Mouse (Mus musculus): Measurements from ENCODE around the gene Trpv1. TPM values are rescaled to one million over a fixed set of nuclear protein-coding genes. Genes with fewer than 3 reads are reported as not detected.
A peak's percentile ranks its signal among the peaks of the same experiment; 100 is the strongest.

Trpv1 gene
- total RNA-seq, 2 experiments from 2014 or later = not detected

- DNase-seq (ENCODE audit: low spot score in 2 of 2) = no peak
Measured at GRCm38 (mm10) chr11:73232513-73232912, 1.6 kb upstream of the Trpv1 start.

- DNase-seq (ENCODE audit: low spot score in 2 of 2) = no peak
Measured at GRCm38 (mm10) chr11:73235990-73236701, 2.1 kb downstream of the Trpv1 start.

- DNase-seq (ENCODE audit: low spot score in 2 of 2) = no peak
Measured at GRCm38 (mm10) chr11:73236731-73237130, 2.6 kb downstream of the Trpv1 start.

DNA sequence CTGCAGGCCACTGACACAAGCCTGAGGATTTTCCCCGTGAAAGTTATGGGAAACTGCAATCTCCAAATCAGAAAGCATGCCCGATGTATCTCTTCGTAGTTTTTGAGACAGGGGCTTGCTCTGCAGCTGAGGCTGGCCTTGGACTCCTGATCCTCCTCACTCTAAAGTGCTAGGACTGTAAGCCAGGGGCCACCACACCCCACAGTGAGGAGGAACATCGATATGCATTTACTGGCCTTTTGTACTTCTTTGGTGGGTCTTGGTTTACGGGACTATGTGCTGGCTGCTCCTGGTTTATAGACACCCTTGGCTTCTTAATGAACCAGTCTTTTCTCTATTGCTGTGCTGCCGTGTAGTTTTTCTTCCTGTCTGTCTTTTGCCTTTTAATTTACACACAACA, 8.1 kb downstream of the Trpv1 start:
- DNase-seq (ENCODE audit: low spot score in 2 of 2) = no peak

GRCm38 (mm10) chr11:73242777-73243176, 8.7 kb downstream of the Trpv1 start:
- DNase-seq (ENCODE audit: low spot score in 2 of 2) = no peak

DNA sequence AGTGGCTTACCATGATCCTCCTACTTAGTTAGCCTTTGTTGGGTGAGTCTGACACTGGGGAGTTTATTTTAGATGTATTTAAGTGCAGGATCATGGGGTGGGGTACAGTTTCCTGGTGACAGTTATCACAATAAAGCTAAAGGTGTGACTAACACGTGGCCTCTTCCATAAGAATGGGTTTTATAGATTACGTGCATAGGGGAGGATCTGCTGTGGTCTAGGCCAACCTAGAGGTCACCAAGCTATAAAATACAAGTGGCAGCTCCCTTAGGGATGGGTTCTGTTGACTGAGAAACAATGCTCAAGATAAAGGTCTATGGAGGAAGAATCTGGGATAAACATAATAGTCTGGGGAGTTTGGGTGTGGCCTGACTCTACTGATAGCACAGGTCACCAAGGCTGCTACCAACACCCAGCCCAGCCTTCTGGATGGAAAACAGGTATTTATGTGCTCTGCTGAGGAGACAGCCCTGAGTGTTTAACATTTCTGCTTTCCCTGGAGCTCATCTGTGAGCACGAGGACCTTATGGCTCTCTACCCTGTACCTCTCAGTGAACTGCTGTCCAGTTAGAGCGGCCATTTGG, 23.4 kb downstream of the Trpv1 start:
- DNase-seq (ENCODE audit: low spot score in 2 of 2) = no peak

- no peak for DNase-seq (ENCODE audit: low spot score in 2 of 2)
Measured at GRCm38 (mm10) chr11:73258664-73259063, 24.6 kb downstream of the Trpv1 start.

- no peak for DNase-seq (ENCODE audit: low spot score in 2 of 2)
Measured at GRCm38 (mm10) chr11:73260457-73260856, 26.4 kb downstream of the Trpv1 start.

GRCm38 (mm10) chr11:73261385-73261784, 27.3 kb downstream of the Trpv1 start:
- DNase-seq (ENCODE audit: low spot score in 2 of 2) = no peak

DNA sequence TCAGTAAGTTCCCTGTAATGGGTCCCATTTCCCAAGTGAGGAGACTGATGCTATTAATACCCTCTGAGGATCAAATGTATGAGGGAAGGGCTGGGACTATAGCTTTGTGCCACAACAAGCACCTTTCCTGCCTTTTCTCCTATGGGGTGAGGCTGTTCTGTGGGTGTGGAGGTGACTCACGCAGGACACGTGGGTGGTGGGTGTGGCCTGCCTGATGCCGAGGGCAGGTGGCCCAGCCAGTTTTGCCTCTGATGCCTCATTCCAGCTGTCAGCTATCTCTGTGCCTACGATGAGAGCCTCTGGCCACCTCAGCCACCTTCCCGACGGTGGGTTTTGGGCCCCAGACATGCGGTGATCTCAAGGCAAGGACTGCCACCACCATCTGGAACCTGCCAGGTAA, 33.2 kb downstream of the Trpv1 start, which contains the start of gene Trpv3:
Trpv3 (plus strand) TSS at position 122 of the 400 bp plus-strand sequence.
- no peak for DNase-seq (ENCODE audit: low spot score in 2 of 2)

DNA sequence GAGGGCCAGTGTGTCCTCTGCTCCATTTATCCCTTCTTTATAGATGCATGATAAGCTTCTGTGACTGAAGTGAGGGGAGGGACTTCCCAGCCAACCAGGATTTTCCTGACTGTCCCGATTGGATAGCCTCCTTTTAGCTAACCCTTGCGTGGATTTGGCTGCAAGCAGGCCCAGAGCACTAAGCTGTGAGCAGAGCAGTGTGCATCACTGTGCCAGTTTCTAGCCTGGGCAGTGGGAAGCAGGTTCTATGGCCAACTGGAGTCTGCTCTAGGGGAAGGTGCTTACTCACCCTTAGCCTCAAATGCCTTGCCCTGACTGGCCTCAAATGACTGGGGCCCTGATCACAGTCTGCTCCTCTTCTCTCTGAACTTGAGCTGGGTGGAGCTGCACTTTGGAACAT, 40.7 kb downstream of the Trpv1 start:
- no peak for DNase-seq (ENCODE audit: low spot score in 2 of 2)

- no peak for DNase-seq (ENCODE audit: low spot score in 2 of 2)
Measured at GRCm38 (mm10) chr11:73280710-73281109, 46.6 kb downstream of the Trpv1 start.

DNA sequence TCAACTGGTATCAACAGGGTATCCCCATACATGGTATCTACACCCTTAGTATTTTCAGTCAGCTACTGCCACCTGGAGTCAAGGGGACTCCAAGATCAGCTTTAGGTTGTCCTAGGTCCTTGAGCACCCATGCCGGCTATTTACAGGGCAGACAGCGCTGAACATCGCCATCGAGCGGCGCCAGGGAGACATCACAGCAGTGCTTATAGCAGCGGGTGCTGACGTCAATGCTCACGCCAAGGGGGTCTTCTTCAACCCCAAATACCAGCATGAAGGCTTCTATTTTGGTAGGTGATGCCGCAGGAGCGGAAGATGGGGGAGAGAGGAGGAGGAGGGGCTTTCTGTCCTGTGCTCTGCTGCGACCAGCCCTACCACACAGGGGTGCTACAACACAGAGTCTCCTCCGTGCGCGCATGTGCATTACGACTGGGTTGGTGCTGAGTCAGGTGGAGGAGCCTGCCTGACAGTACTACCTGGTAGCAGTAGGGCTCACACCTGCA, 47.5 kb downstream of the Trpv1 start:
- peak; percentile 67 to 70 for DNase-seq (ENCODE audit: low spot score in 2 of 2)

- DNase-seq (ENCODE audit: low spot score in 2 of 2) = no peak
Measured at GRCm38 (mm10) chr11:73283369-73283768, 49.3 kb downstream of the Trpv1 start.

DNA sequence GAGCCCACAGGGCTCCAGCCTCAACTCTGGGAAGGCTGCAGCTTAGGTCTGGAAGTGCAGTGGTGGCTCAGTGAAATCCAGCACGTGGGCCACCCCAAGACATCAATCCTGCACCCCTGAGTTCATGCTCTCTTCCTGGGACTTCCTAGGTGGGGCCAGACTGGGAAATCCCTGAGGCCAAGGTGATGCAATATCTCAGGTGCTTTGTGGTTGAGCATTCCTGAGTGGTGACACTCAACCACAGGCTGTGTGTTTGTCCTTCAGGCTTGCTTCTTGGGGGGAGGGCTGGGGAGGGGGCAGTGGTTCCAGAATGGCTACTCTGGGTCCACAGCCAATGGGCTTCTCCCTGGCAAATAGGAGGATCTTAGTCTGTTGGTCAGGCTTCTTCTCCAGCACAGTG, 49.8 kb downstream of the Trpv1 start:
- no peak for DNase-seq (ENCODE audit: low spot score in 2 of 2)

DNA sequence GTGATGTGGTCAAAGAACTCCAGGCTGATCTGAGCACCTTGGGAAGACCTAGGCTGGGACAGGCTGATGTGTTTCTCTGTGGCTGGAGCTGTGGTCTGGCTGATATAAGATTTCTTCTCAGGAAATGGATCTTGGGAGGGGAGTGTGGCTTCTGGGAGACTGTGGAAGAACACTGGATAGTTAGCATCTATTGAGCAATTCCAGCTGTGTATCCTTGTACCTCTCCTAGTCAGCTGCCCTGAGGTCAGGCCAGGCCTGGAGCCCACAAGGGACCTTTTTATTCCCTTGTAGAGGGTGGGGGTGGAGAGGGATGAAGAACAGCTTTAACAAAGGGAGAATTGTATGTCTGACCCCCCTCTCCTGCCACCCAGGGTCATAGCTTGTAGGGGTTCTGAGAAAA, 50.3 kb downstream of the Trpv1 start:
- no peak for DNase-seq (ENCODE audit: low spot score in 2 of 2)

GRCm38 (mm10) chr11:73289621-73290020, 55.5 kb downstream of the Trpv1 start:
- no peak for DNase-seq (ENCODE audit: low spot score in 2 of 2)

DNA sequence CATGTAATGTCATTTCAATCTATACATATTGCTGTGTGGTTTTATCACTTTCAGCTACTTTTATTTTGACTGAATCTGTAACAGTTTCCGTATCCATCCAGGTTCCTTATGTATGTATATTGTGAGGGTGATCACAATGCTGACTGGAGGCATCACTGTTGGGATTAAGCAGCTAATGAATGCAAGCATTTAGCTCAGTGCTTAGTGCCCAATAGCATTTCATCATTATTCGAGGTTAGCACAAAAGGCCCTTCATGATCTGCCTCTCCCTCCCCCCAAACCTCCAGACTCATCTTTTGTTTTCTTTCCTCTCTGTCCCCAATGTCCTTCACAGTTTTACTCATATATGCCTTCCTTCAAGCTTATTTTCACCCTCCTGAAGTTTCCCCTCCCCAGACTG, 69.0 kb downstream of the Trpv1 start:
- no peak for DNase-seq (ENCODE audit: low spot score in 2 of 2)

Other genes with a start within 250 kb of the Trpv1 start
- under 1 TPM; 0.65 to 0.83 TPM for gene P2rx1, start 235.2 kb upstream of the Trpv1 start, total RNA-seq (2021)
- 10 to 100 TPM; 80.5 to 82.7 TPM for gene Camkk1, start 215.3 kb upstream of the Trpv1 start, total RNA-seq (2021)
- gene Ncbp3, start 186.5 kb upstream of the Trpv1 start, total RNA-seq (2021) = 1 to 10 TPM; 9.4 to 9.7 TPM
- gene Itgae, start 143.7 kb upstream of the Trpv1 start, total RNA-seq (2021) = under 1 TPM; 0.21 to 0.45 TPM
- under 1 TPM; 0.31 to 0.74 TPM for gene Haspin, start 96.0 kb upstream of the Trpv1 start, total RNA-seq (2021)
- gene P2rx5, start 73.9 kb upstream of the Trpv1 start, total RNA-seq (2021) = 1 to 10 TPM; 1.8 to 3.0 TPM
- gene Emc6, start 57.3 kb upstream of the Trpv1 start, total RNA-seq (2021) = 10 to 100 TPM; 60.6 to 61.9 TPM
- gene Tax1bp3, start 57.2 kb upstream of the Trpv1 start, total RNA-seq (2021) = 10 to 100 TPM; 22.1 to 22.9 TPM
- 10 to 100 TPM; 18.6 to 20.5 TPM for gene Ctns, start 35.2 kb upstream of the Trpv1 start, total RNA-seq (2021)
- gene Shpk, start 34.8 kb upstream of the Trpv1 start, total RNA-seq (2021) = 1 to 10 TPM; 3.0 to 3.2 TPM
- gene Trpv3, start 33.1 kb downstream of the Trpv1 start, total RNA-seq (2021) = under 1 TPM; 0.41 to 0.55 TPM
- 1 to 10 TPM; 3.8 to 4.5 TPM for gene Aspa, start 95.3 kb downstream of the Trpv1 start, total RNA-seq (2021)
- gene Gm49340, start 95.4 kb downstream of the Trpv1 start, total RNA-seq (2021) = not detected
- not detected for gene Spata22, start 95.4 kb downstream of the Trpv1 start, total RNA-seq (2021)
- not detected for gene Olfr20, start 116.5 kb downstream of the Trpv1 start, total RNA-seq (2021)
- gene Olfr376, start 137.0 kb downstream of the Trpv1 start, total RNA-seq (2021) = not detected
- gene Olfr1, start 165.3 kb downstream of the Trpv1 start, total RNA-seq (2021) = not detected
- not detected for gene Olfr378, start 194.2 kb downstream of the Trpv1 start, total RNA-seq (2021)
- not detected for gene Olfr380, start 223.2 kb downstream of the Trpv1 start, total RNA-seq (2021)